Mouse (Mus musculus): Measurements from ENCODE around the gene Cacna1d. TPM values are rescaled to one million over a fixed set of nuclear protein-coding genes. Genes with fewer than 3 reads are reported as not detected.

Cacna1d gene
- polyA plus RNA-seq, 1 experiment: 11.8 TPM

DNA sequence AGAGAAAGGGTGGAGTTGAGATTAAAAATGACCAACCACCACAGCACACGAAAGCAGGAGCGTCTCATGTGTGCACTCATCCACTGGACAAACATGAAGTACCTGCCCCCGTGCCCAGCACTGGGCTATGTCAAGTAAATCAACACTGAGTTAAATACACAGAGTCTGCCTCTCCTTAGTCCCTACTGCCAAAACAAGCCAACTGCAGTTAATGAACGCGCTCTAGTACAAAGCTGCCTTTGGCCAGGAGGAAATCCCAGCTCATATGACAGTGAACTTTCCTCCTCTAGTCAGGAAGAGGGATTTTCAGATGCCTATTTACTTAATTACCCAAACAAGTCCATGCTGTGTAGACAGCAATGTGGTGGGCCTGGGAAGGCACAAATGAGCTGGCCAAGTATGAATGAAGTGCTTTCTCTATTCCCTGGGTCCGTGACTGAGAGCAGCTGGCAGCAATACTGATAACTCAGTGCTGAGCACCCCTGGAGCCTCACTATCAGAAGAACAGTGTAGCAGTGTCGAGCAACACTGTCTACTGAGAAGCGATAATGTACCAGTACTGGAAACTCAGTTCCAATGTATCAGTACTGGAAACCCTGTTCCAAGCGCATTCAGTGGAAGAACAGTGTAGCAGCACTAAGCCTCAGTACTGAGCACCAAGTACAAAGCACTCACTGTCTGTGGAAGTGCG is 229.5 kb downstream of the Cacna1d start:
- H3K27ac ChIP-seq (ENCODE audit: insufficient read depth, low read depth, low read length): no peak overlapping the region
- no peak for TF ChIP-seq POLR2A (IDR thresholded peaks at IDR 0.05; ENCODE audit: borderline replicate concordance, low read depth, low read length)
- no peak for TF ChIP-seq CTCF (IDR thresholded peaks at IDR 0.05; ENCODE audit: low read depth, low read length)
- 0 out of 2 replicates have a peak, but pooled peaks cover 5% of the 10 kb centered on the region for H3K4me1 ChIP-seq (ENCODE audit: control insufficient read depth, insufficient read depth, low read length)
- no peak overlapping the region for H3K4me3 ChIP-seq (ENCODE audit: insufficient read depth, low read length)

DNA sequence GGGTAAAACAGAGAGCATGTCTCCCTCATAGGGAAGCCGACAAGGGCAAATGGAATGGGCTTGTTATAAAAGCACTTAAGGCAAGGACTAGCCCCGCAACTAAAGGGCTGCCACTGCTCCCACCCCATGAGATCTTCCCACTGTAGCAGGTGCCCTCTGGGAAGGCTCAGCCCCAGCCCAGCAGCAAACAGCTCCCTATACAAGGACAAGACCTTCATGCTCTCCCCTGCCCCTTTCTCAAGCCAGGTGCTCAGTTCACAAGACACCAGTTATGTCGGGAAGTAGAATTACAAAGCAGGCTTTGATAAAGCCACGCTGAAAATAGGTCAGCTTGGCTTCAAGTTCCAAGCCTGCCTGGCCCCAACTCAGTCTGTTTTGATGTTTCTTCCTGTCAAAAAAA is 233.6 kb downstream of the Cacna1d start:
- H3K4me1 ChIP-seq (ENCODE audit: control insufficient read depth, insufficient read depth, low read length): peaks cover 16% of the 10 kb centered on the region
- TF ChIP-seq CTCF (IDR thresholded peaks at IDR 0.05; ENCODE audit: low read depth, low read length) (no peak), POLR2A (IDR thresholded peaks at IDR 0.05; ENCODE audit: borderline replicate concordance, low read depth, low read length) (no peak)
- no peak overlapping the region for H3K27ac ChIP-seq (ENCODE audit: insufficient read depth, low read depth, low read length)
- no peak overlapping the region for H3K4me3 ChIP-seq (ENCODE audit: insufficient read depth, low read length)

DNA sequence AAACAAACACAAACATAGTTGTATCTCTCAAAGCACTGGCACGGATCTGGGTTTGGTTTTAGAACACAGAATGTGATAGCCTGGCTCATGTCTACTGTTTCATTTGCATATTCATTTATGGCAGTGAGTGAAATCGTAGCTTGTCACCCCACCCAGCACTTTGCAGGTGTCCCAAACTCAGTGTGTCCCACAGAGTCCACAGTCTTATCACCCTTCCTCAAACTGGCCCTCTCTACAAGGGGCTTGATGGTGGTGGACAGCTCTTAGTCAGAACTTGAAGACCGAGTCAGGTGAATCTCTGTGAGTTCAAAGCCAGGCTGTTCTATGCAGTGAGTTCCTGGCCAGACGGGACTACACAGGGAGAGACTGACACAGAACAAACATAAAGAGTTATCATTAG is 234.8 kb downstream of the Cacna1d start:
- no peak overlapping the region for H3K27ac ChIP-seq (ENCODE audit: insufficient read depth, low read depth, low read length)
- TF ChIP-seq CTCF (IDR thresholded peaks at IDR 0.05; ENCODE audit: low read depth, low read length) (no peak), POLR2A (IDR thresholded peaks at IDR 0.05; ENCODE audit: borderline replicate concordance, low read depth, low read length) (no peak)
- H3K4me3 ChIP-seq (ENCODE audit: insufficient read depth, low read length): no peak overlapping the region
- peaks cover 23% of the 10 kb centered on the region for H3K4me1 ChIP-seq (ENCODE audit: control insufficient read depth, insufficient read depth, low read length)

DNA sequence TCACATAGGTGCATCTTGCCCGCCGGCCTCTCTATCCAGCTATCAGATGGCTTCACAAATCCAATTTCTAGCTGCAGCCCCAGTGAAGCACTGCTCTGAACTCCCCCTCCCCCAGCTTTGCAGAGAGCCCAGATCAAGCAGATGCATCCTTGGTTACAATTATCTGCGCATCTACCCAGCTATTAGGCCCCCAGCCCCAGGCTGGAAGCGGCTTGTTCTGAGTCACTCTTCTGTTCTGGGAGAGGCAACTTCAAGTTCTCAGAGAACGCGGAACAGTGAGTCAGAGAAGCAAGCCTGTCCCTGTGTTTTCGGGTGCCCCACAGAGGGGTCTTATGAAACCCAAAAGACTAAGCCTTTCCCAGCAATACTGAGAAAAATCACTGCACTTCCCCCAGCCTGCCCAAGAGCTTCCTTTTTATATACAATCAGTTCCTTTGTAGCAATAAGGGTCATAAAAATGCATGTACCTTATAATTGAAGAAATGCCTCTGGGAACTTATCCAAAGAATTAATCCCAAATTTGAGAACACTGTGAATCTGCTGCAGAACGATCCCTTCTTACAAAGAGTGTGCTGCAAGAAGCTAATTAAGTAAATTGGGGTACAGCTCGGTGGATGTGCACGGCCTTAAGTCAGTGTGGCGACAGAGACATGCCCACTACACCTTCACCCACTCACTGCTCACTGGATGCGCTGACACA is 235.4 kb downstream of the Cacna1d start:
- no peak overlapping the region for H3K4me3 ChIP-seq (ENCODE audit: insufficient read depth, low read length)
- peaks cover 26% of the 10 kb centered on the region for H3K4me1 ChIP-seq (ENCODE audit: control insufficient read depth, insufficient read depth, low read length)
- H3K27ac ChIP-seq (ENCODE audit: insufficient read depth, low read depth, low read length): no peak overlapping the region
- TF ChIP-seq CTCF (IDR thresholded peaks at IDR 0.05; ENCODE audit: low read depth, low read length) (no peak), POLR2A (IDR thresholded peaks at IDR 0.05; ENCODE audit: borderline replicate concordance, low read depth, low read length) (no peak)

DNA sequence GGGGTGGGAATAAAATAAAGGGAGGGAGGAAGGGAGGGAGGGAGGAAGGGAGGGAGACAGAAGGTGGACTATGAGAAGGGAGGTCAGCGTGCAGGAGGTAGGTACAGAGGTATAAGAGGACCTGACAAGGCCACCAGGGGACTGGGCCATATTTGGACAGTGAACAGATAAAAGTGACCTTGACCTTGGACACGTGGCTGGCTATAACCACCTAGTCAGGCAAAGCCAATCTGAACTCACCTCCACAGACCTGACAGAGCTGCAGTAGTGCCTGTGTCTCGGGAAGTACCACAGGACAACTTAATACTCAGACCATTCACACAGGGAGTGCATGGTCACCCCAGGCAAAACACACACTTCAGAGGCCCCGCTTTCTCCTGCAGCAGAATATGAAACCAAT is 236.5 kb downstream of the Cacna1d start:
- TF ChIP-seq CTCF (IDR thresholded peaks at IDR 0.05; ENCODE audit: low read depth, low read length) (no peak), POLR2A (IDR thresholded peaks at IDR 0.05; ENCODE audit: borderline replicate concordance, low read depth, low read length) (no peak)
- H3K27ac ChIP-seq (ENCODE audit: insufficient read depth, low read depth, low read length): no peak overlapping the region
- peaks cover 29% of the 10 kb centered on the region for H3K4me1 ChIP-seq (ENCODE audit: control insufficient read depth, insufficient read depth, low read length)
- H3K4me3 ChIP-seq (ENCODE audit: insufficient read depth, low read length): no peak overlapping the region

DNA sequence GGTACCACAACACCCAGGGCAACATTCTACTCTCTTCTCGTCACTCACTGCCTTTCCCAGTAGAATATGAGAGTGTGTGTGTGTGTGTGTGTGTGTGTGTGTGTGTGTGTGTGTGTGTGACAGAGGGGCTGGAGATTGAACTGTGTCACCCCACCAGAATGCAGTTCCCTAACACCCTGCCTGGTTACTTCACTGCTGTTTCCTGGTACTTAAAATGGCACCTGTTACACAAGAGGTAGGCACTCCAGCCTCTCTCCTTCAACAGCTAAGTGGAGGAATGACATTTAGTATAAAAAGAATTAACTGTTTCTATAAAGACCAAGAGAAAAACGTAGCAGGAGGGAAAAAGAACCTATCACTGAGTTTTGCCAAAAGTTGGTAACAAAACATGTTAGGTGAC is 238.4 kb downstream of the Cacna1d start:
- H3K4me3 ChIP-seq (ENCODE audit: insufficient read depth, low read length): no peak overlapping the region
- no peak overlapping the region for H3K27ac ChIP-seq (ENCODE audit: insufficient read depth, low read depth, low read length)
- H3K4me1 ChIP-seq (ENCODE audit: control insufficient read depth, insufficient read depth, low read length): peaks cover 36% of the 10 kb centered on the region
- TF ChIP-seq CTCF (IDR thresholded peaks at IDR 0.05; ENCODE audit: low read depth, low read length) (no peak), POLR2A (IDR thresholded peaks at IDR 0.05; ENCODE audit: borderline replicate concordance, low read depth, low read length) (no peak)

DNA sequence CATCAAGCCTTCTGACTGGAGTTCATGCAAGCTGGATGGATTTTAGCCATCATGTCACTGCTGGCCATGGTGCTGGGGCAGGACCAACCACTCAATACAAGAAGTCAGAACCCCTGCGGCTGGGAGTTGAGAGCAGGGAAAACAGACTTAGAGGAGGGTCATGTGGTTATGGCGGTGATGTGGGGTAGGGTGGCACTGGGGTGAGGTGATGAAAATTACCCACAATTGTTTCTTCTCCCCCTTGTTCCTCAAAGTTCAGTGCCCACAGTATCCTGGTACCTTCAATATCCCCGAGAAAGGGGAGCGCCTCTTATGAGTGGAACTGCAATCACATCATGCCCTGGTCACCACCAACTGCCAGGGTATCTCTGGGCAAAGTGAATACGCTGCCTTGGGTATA is 239.9 kb downstream of the Cacna1d start:
- H3K4me3 ChIP-seq (ENCODE audit: insufficient read depth, low read length): no peak overlapping the region
- peaks cover 46% of the 10 kb centered on the region for H3K4me1 ChIP-seq (ENCODE audit: control insufficient read depth, insufficient read depth, low read length)
- H3K27ac ChIP-seq (ENCODE audit: insufficient read depth, low read depth, low read length): no peak overlapping the region
- TF ChIP-seq CTCF (IDR thresholded peaks at IDR 0.05; ENCODE audit: low read depth, low read length) (no peak), POLR2A (IDR thresholded peaks at IDR 0.05; ENCODE audit: borderline replicate concordance, low read depth, low read length) (no peak)

DNA sequence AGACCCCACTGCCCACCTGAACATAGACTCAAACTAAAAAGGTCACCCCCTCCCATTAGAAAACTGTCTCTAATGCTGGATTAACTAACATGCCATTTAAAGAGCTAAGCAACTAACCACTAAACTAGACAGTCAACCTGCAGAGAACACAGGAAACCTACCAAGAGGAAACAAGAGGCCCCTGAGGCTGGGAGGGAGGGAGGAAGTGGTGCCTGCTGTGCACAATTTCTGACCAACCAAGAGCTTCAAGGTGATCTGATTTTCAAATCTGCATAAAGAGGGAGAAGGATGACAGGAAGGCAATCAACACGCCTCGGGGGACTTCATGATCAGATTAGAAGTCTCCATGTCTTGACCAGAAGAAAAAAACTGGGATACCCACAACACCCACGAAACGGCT is 241.7 kb downstream of the Cacna1d start:
- TF ChIP-seq POLR2A (IDR thresholded peaks at IDR 0.05; ENCODE audit: borderline replicate concordance, low read depth, low read length): no peak
- no peak for TF ChIP-seq CTCF (IDR thresholded peaks at IDR 0.05; ENCODE audit: low read depth, low read length)
- H3K4me1 ChIP-seq (ENCODE audit: control insufficient read depth, insufficient read depth, low read length): peaks cover 35% of the 10 kb centered on the region
- H3K27ac ChIP-seq (ENCODE audit: insufficient read depth, low read depth, low read length): no peak overlapping the region
- H3K4me3 ChIP-seq (ENCODE audit: insufficient read depth, low read length): no peak overlapping the region

DNA sequence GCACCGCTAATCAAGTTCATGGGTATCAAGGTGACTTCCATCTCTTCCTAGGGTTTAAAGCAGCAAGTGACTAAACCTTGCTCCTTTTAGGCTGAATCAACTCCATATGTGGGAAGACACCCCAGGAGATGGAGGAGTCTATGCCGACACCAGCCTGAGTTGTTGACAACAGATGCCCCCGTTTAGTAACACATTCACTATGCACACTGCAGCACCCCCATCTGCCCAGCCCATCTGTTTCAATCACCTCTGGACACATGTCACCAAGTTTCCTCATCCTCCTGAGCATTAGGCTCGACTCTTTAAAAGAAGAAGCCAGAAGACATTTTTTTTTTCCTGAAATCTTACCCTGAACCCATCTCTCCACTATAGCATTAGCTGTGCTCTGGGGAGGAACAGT is 242.4 kb downstream of the Cacna1d start:
- Histone ChIP-seq H3K4me3 (ENCODE audit: insufficient read depth, low read length) (no peak overlapping the region), H3K27ac (ENCODE audit: insufficient read depth, low read depth, low read length) (no peak overlapping the region), H3K4me1 (ENCODE audit: control insufficient read depth, insufficient read depth, low read length) (peaks cover 35% of the 10 kb centered on the region)
- TF ChIP-seq CTCF (IDR thresholded peaks at IDR 0.05; ENCODE audit: low read depth, low read length) (no peak), POLR2A (IDR thresholded peaks at IDR 0.05; ENCODE audit: borderline replicate concordance, low read depth, low read length) (no peak)

DNA sequence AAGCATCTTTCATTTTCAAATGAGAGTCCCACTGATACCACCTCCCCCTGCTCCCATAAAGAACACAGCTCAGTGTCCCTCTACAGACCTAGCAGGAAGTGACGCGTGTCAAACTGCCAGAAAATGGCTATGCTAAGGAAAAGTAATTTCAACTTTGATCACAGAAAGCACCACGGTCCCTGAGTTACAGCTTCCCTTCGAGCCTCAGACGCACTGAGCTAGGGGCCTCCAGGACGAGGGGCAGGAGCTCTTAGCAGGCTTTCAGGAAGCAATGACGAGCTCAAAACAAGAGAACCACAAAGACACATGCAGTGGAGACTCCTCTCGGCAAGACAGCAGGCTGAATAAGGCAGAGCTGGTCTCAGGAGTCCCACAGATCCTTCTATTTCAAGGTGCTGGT is 243.1 kb downstream of the Cacna1d start:
- TF ChIP-seq POLR2A (IDR thresholded peaks at IDR 0.05; ENCODE audit: borderline replicate concordance, low read depth, low read length) (no peak), CTCF (IDR thresholded peaks at IDR 0.05; ENCODE audit: low read depth, low read length) (no peak)
- Histone ChIP-seq H3K4me3 (ENCODE audit: insufficient read depth, low read length) (no peak overlapping the region), H3K27ac (ENCODE audit: insufficient read depth, low read depth, low read length) (no peak overlapping the region), H3K4me1 (ENCODE audit: control insufficient read depth, insufficient read depth, low read length) (peaks cover 35% of the 10 kb centered on the region)
